Mouse (Mus musculus) heart, embryonic 13.5 days (tissue): ENCODE data around the gene Fam24a. TPM values are rescaled to one million over a fixed set of nuclear protein-coding genes. Genes with fewer than 3 reads are reported as not detected.

Experiments used
- polyA plus RNA-seq: library from polyadenylated mRNA; unstranded; fragments of >200 nt; fragmentation: Nextera tagmentation; extraction: Ambion mirVana; gene quantifications from 2 replicates; pipeline ENCODE4 v1.2.1, GENCODE M21; 2015

Fam24a gene
- polyA plus RNA-seq, 1 experiment from 2014 or later: not detected

Other genes with a start within 250 kb of the Fam24a start
- not detected in 2 replicates for gene 4933402N03Rik, start 187.6 kb upstream of the Fam24a start, polyA plus RNA-seq
- gene 5430419D17Rik, start 159.5 kb upstream of the Fam24a start, polyA plus RNA-seq: 0.09 and 0.27 TPM in 2 replicates
- 0.74 TPM in 2 replicates for gene Cuzd1, start 11.6 kb upstream of the Fam24a start, polyA plus RNA-seq
- not detected in 2 replicates for gene Fam24b, start 4.3 kb upstream of the Fam24a start, polyA plus RNA-seq
- 18.3 and 18.5 TPM in 2 replicates for gene 2310057M21Rik, start 28.9 kb downstream of the Fam24a start, polyA plus RNA-seq
- 89.2 and 90.2 TPM in 2 replicates for gene Pstk, start 37.3 kb downstream of the Fam24a start, polyA plus RNA-seq
- gene Ikzf5, start 76.7 kb downstream of the Fam24a start, polyA plus RNA-seq: 7.5 and 7.9 TPM in 2 replicates
- gene Acadsb, start 76.7 kb downstream of the Fam24a start, polyA plus RNA-seq: 70.3 and 74.9 TPM in 2 replicates
- gene Hmx3, start 209.0 kb downstream of the Fam24a start, polyA plus RNA-seq: not detected in 2 replicates
- not detected in 2 replicates for gene Hmx2, start 214.9 kb downstream of the Fam24a start, polyA plus RNA-seq
- 130 and 143 TPM in 2 replicates for gene Bub3, start 226.4 kb downstream of the Fam24a start, polyA plus RNA-seq